Mouse (Mus musculus) erythroblast, embryonic 14.5 days (primary cell): Measurements from ENCODE around the gene 1700028J19Rik.

Source experiments
- GATA1 ChIP-seq: IDR thresholded peaks from 2 replicates; pipeline ENCODE4 v1.6.1; 2012; ENCODE audit warnings: low read length, inconsistent platforms, mixed read lengths
- TAL1 ChIP-seq: IDR thresholded peaks from 3 replicates; pipeline ENCODE4 v1.6.1; 2012; ENCODE audit warnings: low read length, inconsistent platforms, mixed read lengths

DNA sequence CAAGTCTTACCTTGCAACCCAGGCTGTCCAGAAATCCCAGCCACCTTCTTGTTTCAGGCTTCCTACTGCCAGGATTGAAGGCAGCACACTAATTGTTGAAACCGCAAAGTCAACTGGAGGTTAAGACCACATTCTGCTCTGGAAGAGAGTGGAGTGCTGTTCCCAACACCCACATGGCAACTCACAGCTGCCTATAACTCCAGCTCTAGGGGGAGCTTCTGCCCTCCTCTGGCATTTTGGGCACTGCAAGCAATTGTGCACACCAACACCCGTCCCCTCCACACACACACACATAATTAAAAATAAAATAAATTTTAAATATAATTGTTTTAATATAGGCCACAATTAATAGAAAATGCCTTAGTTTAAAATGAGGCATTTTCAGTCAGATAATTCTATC, 5.3 kb downstream of the 1700028J19Rik start:
- no peak for TF ChIP-seq TAL1
- no peak for TF ChIP-seq GATA1
